ENCODE assay signal across 21 mouse cellular contexts in genomic region chr15:31244696-31245445, GRCm38 (mm10). TPM values are rescaled to one million over a fixed set of nuclear protein-coding genes. Genes with fewer than 3 reads are reported as not detected.
DNase-seq lines count a peak whose midpoint lies in the region; TF ChIP-seq lines count a peak whose summit lies in the region.
"Had no signal": no experiment of that assay in that cellular context is flagged by ENCODE, and none has a peak within 500 bp of the region (broad histone marks: within the 10 kb centered on the region; RNA-seq: fewer than 3 reads in every experiment).

No protein-coding gene starts in this region.

- no peak overlapping the region for H3ac ChIP-seq in myocyte (ENCODE audit: control insufficient read depth, insufficient read length)

- no peaks in the 10 kb centered on the region for H3K27me3 ChIP-seq in heart, embryonic 10.5 days (ENCODE audit: insufficient read depth, poor library complexity, severe bottlenecking)
- H3K27me3 ChIP-seq in myocyte (ENCODE audit: control insufficient read depth, insufficient read depth, insufficient read length), result no peaks in the 10 kb centered on the region
- H3K27me3 ChIP-seq: embryonic facial prominence, embryonic 13.5 days; embryonic facial prominence, embryonic 15.5 days; forebrain, embryonic 12.5 days had no signal

- DNase-seq in heart, adult 11 months, result peak; percentile 96
- no peak for DNase-seq in heart, postnatal 4 days
- no peak for DNase-seq in heart, embryonic 10.5 days (ENCODE audit: low spot score)
- DNase-seq in heart, adult 8-10 months (ENCODE audit: low spot score), result no peak
- no peak for DNase-seq in yolk sac, embryonic 10.5 days (ENCODE audit: low spot score)
- DNase-seq: adrenal gland, adult 8-10 months; adrenal gland, postnatal 14 days; adrenal gland, postnatal 36 days; B cell, adult 2 months; cerebellum, adult 11-12 months; cerebellum, adult 2 months; cerebellum, adult 9-10 months; cerebellum, postnatal 10 days; cerebellum, postnatal 25 days; embryo, embryonic 11 days had no signal

- H3K4me2 ChIP-seq in myocyte (ENCODE audit: low read depth), result peak overlapping the region; percentile 80
- H3K4me2 ChIP-seq: embryonic facial prominence, embryonic 13.5 days; embryonic facial prominence, embryonic 15.5 days; forebrain, embryonic 12.5 days had no signal

- H3K27ac ChIP-seq in heart, embryonic 10.5 days, result peak overlapping the region; percentile 52
- H3K27ac ChIP-seq: embryonic facial prominence, embryonic 13.5 days; embryonic facial prominence, embryonic 15.5 days; forebrain, embryonic 10.5 days; forebrain, embryonic 12.5 days had no signal

- peaks cover 23% of the 10 kb centered on the region for H3K4me1 ChIP-seq in heart, embryonic 10.5 days

- peak; percentile 41 for TF ChIP-seq POLR2A in myocyte (IDR thresholded peaks at IDR 0.05; ENCODE audit: insufficient read length, low read depth)

- H3K9me3 ChIP-seq in heart, embryonic 10.5 days, result 0 out of 2 replicates have a peak, but pooled peaks cover 5% of the 10 kb centered on the region
- H3K9me3 ChIP-seq: forebrain, embryonic 10.5 days; forebrain, embryonic 12.5 days had no signal

- H3K79me2 ChIP-seq in myocyte (ENCODE audit: control insufficient read depth, insufficient read depth), result peaks cover 57% of the 10 kb centered on the region

- 86% methylated on average over 17 of the region's 17 CpGs for WGBS in heart, embryonic 10.5 days

- H3K4me3 ChIP-seq in heart, embryonic 10.5 days, result no peak overlapping the region
- peak overlapping the region; percentile 9 for H3K4me3 ChIP-seq in myocyte
- H3K4me3 ChIP-seq: embryonic facial prominence, embryonic 13.5 days; embryonic facial prominence, embryonic 15.5 days; erythroblast, embryonic 14.5 days; forebrain, embryonic 10.5 days; forebrain, embryonic 12.5 days had no signal

- H3K36me3 ChIP-seq in heart, embryonic 10.5 days, result peaks cover 16% of the 10 kb centered on the region; the same call in 1 of the 2 replicates
- H3K36me3 ChIP-seq in myocyte (ENCODE audit: control insufficient read depth, insufficient read depth), result peaks cover 44% of the 10 kb centered on the region

TF ChIP-seq in myocyte, 11 proteins besides CTCF, POLR2A, EP300 and RAD21:
- TF ChIP-seq USF1 (IDR thresholded peaks at IDR 0.05; ENCODE audit: low read depth) (peak; percentile 55), POLR2AphosphoS2 (IDR thresholded peaks at IDR 0.05; ENCODE audit: insufficient read length, low read depth) (peak; percentile 41), MYOG (IDR thresholded peaks at IDR 0.05; ENCODE audit: control insufficient read depth in 1 of 3, insufficient read depth in 1 of 3, insufficient read length in 2 of 3, low read depth in 2 of 3) (peak in 2 of 3 experiments; percentile 80 to 91), MYOD1 (IDR thresholded peaks at IDR 0.05; ENCODE audit: control insufficient read depth in 1 of 3, insufficient read length in 2 of 3, low read depth in 2 of 3) (peak; percentile 10 to 64 (median 50)), TCF3 (IDR thresholded peaks at IDR 0.05; ENCODE audit: insufficient read length, low read depth) (no peak), SRF (IDR thresholded peaks at IDR 0.05; ENCODE audit: control insufficient read depth, insufficient read length, low read depth) (peak; percentile 66), CEBPB (IDR thresholded peaks at IDR 0.05; ENCODE audit: insufficient read depth, poor library complexity, severe bottlenecking) (no peak), TCF12 (IDR thresholded peaks at IDR 0.05; ENCODE audit: insufficient read depth, poor library complexity, severe bottlenecking) (peak; percentile 3), REST (IDR thresholded peaks at IDR 0.05; ENCODE audit: insufficient read depth, insufficient read length) (no peak)

RNA-seq across cellular contexts. Expression of gene Dap, which starts 20.8 kb away (rescaled TPM):
- total RNA-seq in heart, postnatal 4 days (2021), result 10 to 100 TPM; 43.5 to 46.5 TPM
- polyA plus RNA-seq in heart, embryonic 10.5 days (2016; fragmentation: Nextera tagmentation; extraction: Ambion mirVana), result 38.1 and 49.2 TPM in 2 replicates
- 10 to 100 TPM; 19.5 to 22.3 (median 20.7) TPM for total RNA-seq in heart, adult 8-10 months (2022)
- 417 TPM for polyA plus RNA-seq in myocyte (2012; fragmentation: generic; extraction: Trizol)
